Mouse (Mus musculus) central nervous system, embryonic 11.5 days (tissue): Measurements from ENCODE around the gene Sympk. TPM values are rescaled to one million over a fixed set of nuclear protein-coding genes. Genes with fewer than 3 reads are reported as not detected.

Source experiments
- polyA plus RNA-seq: library from polyadenylated mRNA; depleted of rRNA; stranded (reverse); fragments of >200 nt; gene quantifications from 2 replicates; pipeline ENCODE4 v1.2.3, GENCODE M21; 2012; rRNA removed

The Sympk gene
- polyA plus RNA-seq = 84.7 and 90.8 TPM in 2 replicates

GRCm38 (mm10) chr7:19024096-19024506 is at the start of gene Sympk:
Sympk (plus strand) TSS chr7:19024377.

GRCm38 (mm10) chr7:18987100-18987499 is 37.1 kb upstream of the Sympk start, which contains the start of gene Nanos2:
Nanos2 (plus strand) TSS chr7:18987400.

GRCm38 (mm10) chr7:18990601-18991295 is 33.4 kb upstream of the Sympk start, which contains the start of gene Mypop:
Mypop (plus strand) TSS chr7:18991245.

GRCm38 (mm10) chr7:19003902-19004630 is 20.1 kb upstream of the Sympk start, which contains the start of gene Irf2bp1:
Irf2bp1 (plus strand) TSS chr7:19004044.

GRCm38 (mm10) chr7:19023357-19023814 is 791 bp upstream of the Sympk start, which contains the start of gene Foxa3:
Foxa3 (minus strand) TSS chr7:19023538.

GRCm38 (mm10) chr7:19054047-19054776 is 30.0 kb downstream of the Sympk start, which contains the start of gene Rsph6a:
Rsph6a (plus strand) TSS chr7:19054690.

GRCm38 (mm10) chr7:19075723-19076585 is 51.8 kb downstream of the Sympk start, which contains the start of gene Dmwd:
Dmwd (plus strand) TSS chr7:19076227.

GRCm38 (mm10) chr7:19083701-19084100 is 59.5 kb downstream of the Sympk start, which contains the start of gene Dmpk:
Dmpk (plus strand) TSS chr7:19083849.

GRCm38 (mm10) chr7:19094471-19094825 is 70.3 kb downstream of the Sympk start, which contains the start of gene Six5:
Six5 (plus strand) TSS chr7:19094594.

Other genes with a start within 250 kb of the Sympk start
- gene Psg19, start 225.9 kb upstream of the Sympk start, polyA plus RNA-seq = 0.05 and 0.19 TPM in 2 replicates
- 0.10 and 0.40 TPM in 2 replicates for gene Psg17, start 202.8 kb upstream of the Sympk start, polyA plus RNA-seq
- gene Mill2, start 184.4 kb upstream of the Sympk start, polyA plus RNA-seq = 0.51 and 0.59 TPM in 2 replicates
- gene Pglyrp1, start 153.0 kb upstream of the Sympk start, polyA plus RNA-seq = 0.67 and 1.1 TPM in 2 replicates
- 39.2 and 123 TPM in 2 replicates for gene Ccdc61, start 114.0 kb upstream of the Sympk start, polyA plus RNA-seq
- gene Nova2, start 98.5 kb upstream of the Sympk start, polyA plus RNA-seq = 15.5 and 23.3 TPM in 2 replicates
- 0.32 and 0.84 TPM in 2 replicates for gene Nanos2, start 37.0 kb upstream of the Sympk start, polyA plus RNA-seq
- 7.1 and 7.9 TPM in 2 replicates for gene Mypop, start 33.1 kb upstream of the Sympk start, polyA plus RNA-seq
- gene Irf2bp1, start 20.3 kb upstream of the Sympk start, polyA plus RNA-seq = 31.9 and 58.6 TPM in 2 replicates
- 0.57 and 0.67 TPM in 2 replicates for gene Foxa3, start 839 bp upstream of the Sympk start, polyA plus RNA-seq
- gene Rsph6a, start 30.3 kb downstream of the Sympk start, polyA plus RNA-seq = 0.02 and 0.11 TPM in 2 replicates
- 85.3 and 111 TPM in 2 replicates for gene Dmwd, start 51.9 kb downstream of the Sympk start, polyA plus RNA-seq
- gene Dmpk, start 59.5 kb downstream of the Sympk start, polyA plus RNA-seq = 67.7 and 68.8 TPM in 2 replicates
- gene Six5, start 70.2 kb downstream of the Sympk start, polyA plus RNA-seq = 35.0 and 44.6 TPM in 2 replicates
- 0.97 and 3.3 TPM in 2 replicates for gene Gm4969, start 94.0 kb downstream of the Sympk start, polyA plus RNA-seq
- 10.6 and 11.1 TPM in 2 replicates for gene Fbxo46, start 95.5 kb downstream of the Sympk start, polyA plus RNA-seq
- gene Qpctl, start 124.9 kb downstream of the Sympk start, polyA plus RNA-seq = 9.8 and 13.3 TPM in 2 replicates
- 200 and 212 TPM in 2 replicates for gene Snrpd2, start 125.3 kb downstream of the Sympk start, polyA plus RNA-seq
- 2.4 and 3.1 TPM in 2 replicates for gene Gipr, start 141.8 kb downstream of the Sympk start, polyA plus RNA-seq
- gene Eml2, start 152.0 kb downstream of the Sympk start, polyA plus RNA-seq = 26.1 and 34.5 TPM in 2 replicates
- gene Gpr4, start 188.2 kb downstream of the Sympk start, polyA plus RNA-seq = 1.6 and 4.5 TPM in 2 replicates
- 24.3 and 29.1 TPM in 2 replicates for gene Opa3, start 204.0 kb downstream of the Sympk start, polyA plus RNA-seq
- 67.2 and 70.5 TPM in 2 replicates for gene Vasp, start 247.4 kb downstream of the Sympk start, polyA plus RNA-seq